Mouse (Mus musculus) 3134 (cell line): ENCODE results near the gene Plcl2.
"Not testable (repeated sequence)": the region's sequence is repeated elsewhere in the genome, so short reads cannot be mapped to it uniquely, and the experiment has no call there.

Experiments
- DNase-seq: peaks from one replicate; pipeline ENCODE4 v3.0.0-alpha.2; 2011; ENCODE audit warnings: low spot score; ENCODE audit not compliant: insufficient read length; ENCODE audit errors: extremely low read depth

Plcl2 gene

DNA sequence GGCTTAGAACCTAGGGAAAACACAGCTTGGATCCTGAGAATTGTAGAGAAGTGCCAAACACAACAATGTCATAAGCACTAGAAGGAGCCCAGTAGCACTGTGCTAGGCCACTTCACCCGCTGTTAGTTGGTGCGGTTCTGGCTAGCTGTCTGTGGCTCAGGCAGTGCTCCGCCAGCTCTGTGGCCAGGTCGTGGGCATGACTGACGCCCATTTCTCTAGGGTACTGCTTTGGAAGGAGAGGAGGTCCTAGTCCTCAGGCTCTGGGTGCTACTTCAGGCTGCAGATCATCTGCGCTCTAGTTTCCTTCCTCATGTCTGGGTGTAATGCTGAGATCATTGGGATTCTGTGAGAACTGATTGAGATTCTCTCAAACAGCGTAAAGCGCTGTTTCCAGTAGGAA, 20.9 kb downstream of the Plcl2 start:
- no peak for DNase-seq

GRCm38 (mm10) chr17:50534889-50535288, 25.7 kb downstream of the Plcl2 start:
- not testable (repeated sequence) for DNase-seq

- DNase-seq, result no peak
Measured at GRCm38 (mm10) chr17:50536409-50537194, 27.4 kb downstream of the Plcl2 start.

DNA sequence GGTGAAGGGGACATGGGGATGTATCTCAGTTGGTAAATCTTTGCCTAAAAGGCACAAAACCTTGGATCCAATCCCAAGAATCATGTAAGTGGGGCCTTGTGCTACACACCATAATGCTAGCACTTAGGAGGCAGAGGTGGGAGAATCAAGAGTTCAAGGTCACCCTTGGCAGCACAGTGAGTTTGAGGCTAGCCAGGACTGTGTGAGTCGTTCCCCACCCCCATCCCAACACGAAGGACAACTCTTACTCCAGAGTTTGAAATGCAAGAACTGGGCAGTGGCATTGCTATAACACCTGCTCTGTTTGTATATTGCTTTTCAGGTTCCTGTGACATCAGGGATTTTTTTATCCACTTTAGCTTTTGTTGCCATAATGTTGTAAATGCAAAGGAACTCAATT, 28.6 kb downstream of the Plcl2 start:
- DNase-seq, result no peak

DNA sequence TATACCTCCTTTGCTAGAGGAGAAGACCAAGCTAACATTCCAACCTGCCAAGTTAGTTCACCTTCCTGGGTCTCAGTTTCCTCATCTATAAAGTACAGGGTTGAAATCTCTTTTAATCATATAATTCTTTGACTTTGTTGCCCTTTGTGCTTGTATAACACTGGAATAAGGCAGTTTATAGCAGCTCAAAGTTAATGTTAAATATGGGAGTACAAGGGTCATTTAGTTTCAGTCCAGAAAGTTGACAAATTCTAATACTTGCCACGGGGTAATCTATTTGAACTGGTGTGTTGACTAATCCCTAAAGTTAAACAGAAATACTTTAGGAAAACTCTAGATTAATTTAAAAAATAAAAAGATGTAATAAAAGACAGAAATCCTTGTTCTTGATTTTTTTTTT, 35.7 kb downstream of the Plcl2 start:
- DNase-seq, result no peak

- DNase-seq, result no peak
Measured at GRCm38 (mm10) chr17:50545274-50545673, 36.1 kb downstream of the Plcl2 start.

GRCm38 (mm10) chr17:50552130-50552529, 42.9 kb downstream of the Plcl2 start:
- DNase-seq, result no peak

DNA sequence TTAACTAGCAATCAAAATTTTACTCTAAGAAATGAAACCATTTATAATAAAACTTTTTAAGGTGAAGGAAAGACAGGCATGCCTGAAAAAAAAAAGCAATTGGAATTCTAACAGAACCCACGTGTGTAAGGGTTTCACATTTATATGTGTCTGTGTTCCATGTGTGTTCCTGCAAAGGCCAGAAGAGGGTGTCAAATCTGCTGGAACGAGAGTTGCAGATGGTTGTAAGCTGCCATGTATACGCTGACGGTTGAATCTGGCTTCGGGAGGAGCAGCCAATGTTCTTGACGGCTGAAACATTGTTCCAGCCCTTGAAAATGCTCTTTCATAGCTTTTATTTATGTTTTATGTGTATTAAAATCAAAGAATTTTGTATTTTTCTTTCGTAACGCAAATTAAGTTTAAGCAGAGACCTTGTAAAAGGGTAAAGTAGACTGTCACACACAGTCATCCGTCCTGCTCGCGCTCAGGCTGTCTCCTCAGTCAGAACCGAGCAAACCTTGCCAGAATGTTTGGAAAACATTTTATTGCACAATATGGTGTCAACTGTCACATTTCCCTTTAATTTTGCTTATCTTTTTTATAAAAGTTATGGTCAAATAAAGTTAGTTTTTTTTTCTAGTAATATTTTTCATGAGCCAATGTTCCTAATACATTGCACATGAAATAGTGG, 48.5 kb downstream of the Plcl2 start:
- no peak for DNase-seq

GRCm38 (mm10) chr17:50558239-50558625, 49.0 kb downstream of the Plcl2 start:
- no peak for DNase-seq

DNA sequence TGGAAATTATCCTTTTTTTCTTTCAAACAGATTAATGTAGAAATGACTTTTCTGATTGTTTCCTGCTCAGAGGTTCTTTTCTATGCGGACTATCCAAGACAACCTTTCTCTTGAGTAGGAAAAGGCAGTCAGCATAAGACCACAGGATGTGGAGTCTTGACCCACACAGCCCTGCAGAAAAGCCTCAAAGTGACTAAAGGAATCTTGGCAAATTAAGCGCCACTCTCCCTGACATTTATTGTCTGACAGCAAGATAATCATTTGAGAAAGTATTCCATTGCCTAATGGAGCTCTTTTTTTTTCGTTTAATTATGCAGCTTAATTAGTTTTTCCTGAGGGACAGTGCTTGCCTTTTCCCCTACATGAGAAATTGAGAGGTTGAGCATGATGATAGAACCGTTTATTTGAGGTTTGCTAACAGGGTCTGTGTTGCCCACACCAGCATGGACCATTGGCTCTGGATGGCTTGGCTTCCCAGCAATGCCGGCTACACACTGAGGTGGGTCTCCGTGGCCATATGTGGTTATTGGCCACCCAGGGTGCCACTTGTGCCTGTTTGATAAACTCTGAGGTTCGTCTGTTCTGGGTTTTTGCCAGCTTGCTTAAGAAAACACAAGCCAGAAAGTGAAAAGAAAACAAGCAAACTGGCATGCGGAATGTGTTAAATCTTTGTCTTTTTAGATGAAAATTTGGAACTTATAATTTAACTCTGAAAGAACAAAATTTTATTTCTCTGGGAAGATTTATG, 56.3 kb downstream of the Plcl2 start:
- no peak for DNase-seq

GRCm38 (mm10) chr17:50568846-50569245, 59.6 kb downstream of the Plcl2 start:
- no peak for DNase-seq

DNA sequence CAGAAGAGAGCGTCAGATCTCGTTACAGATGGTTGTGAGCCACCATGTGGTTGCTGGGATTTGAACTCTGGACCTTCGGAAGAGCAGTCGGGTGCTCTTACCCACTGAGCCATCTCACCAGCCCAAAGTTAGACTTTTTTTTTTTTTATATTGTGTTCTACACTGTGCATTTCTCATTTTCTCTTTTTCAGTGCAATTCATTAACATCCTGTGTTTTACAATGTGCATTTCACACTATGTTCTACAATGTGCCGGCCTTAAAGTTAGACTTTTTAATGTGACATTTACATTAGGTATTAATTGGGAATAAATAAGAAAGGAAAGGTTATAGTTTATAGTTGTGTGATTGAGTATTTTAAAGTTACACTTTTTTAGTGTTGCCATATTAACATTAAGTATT, 61.0 kb downstream of the Plcl2 start:
- not testable (repeated sequence) for DNase-seq

DNA sequence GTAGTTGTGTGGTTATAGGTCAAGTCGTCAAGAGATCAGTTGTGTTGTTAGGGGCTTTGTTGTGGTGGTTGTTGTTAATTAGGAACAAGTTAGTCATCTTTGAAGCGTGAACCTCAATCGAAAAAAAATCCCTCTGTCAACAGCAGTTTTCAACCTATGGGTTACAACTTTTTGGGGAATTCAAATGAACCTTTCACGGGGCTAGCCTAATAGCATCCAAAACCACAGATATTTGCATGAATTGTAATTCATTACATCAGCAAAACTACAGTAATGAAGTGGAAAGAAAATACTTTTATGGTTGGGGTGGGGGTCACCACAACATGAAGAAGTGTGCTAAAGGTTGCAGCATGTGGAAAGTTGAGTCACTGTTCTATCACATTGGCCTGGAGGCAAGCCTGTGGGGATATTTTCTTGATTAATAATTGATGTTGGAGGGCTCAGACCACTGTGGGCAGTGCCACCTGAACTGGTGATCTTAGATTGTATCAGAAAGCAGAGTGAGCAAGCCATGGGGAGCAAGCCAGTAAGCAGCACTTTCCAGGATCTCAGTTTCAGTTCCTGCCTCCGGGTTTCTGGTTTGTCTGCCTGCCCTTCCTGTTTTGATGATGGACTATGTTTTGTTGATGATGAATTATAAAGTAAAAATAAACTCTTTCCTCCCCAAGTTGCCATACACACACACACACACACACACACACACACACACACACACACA, 61.6 kb downstream of the Plcl2 start:
- no peak for DNase-seq

DNA sequence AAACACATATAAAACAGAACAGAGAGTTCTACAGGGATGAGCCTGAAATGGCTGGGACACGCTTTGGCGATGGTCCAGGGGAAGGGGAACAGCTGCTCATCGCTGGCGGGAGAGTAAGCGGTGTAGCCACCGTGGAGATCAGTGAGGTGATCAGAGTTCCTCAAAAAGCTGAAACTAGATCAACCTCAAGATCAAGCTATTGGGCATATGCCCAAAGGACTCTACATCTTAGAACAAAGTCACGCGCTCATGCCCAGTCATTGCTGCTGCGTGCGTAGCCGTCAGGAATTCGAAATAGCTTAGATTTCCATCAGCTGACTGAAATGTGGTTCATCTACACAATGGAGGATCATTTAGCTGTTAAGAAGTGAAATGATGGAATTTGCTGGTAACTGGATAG, 65.0 kb downstream of the Plcl2 start:
- DNase-seq, result no peak

DNA sequence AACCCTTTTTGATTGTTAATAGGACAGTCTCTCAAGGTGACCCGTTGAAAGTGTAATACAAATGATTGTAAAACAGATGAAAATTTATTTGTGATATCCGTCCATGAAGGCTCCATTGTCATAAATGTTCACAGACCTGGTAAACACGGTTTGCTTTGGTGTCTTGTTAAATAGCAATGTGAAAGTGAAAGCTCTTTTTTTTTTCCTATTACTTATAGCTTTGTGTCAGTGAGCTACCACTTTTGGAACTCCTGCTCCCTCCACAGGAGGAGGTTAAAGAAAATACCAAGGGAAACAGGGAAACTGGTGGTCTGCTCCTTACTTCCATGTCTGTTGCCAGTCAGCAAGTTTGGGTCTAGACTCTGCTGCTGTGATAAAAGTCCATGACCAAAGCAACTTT, 71.2 kb downstream of the Plcl2 start:
- DNase-seq, result no peak

DNA sequence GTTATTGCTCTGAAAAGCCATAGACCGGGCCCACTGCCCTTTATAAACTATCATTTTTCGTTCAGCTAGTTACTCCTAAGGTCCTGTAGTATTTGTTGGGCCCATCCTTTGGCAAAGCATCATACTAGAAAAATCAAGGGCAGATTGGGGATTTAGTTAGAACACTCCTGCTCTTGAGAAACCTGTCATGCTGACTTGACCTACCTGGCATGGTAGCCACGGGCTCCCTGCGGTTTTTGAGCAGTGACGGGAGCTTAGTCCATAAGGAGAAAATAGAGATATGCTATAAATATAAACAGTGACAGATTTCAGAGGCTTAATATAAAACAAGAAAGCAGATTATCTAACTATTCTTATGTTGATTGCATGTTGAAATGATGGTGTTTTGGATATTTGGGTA, 77.6 kb downstream of the Plcl2 start:
- no peak for DNase-seq

- no peak for DNase-seq
Measured at GRCm38 (mm10) chr17:50587941-50588340, 78.7 kb downstream of the Plcl2 start.

GRCm38 (mm10) chr17:50600178-50600577, 91.0 kb downstream of the Plcl2 start:
- DNase-seq, result no peak

- no peak for DNase-seq
Measured at GRCm38 (mm10) chr17:50600696-50601095, 91.5 kb downstream of the Plcl2 start.

GRCm38 (mm10) chr17:50606890-50607289, 97.7 kb downstream of the Plcl2 start:
- DNase-seq, result no peak

DNA sequence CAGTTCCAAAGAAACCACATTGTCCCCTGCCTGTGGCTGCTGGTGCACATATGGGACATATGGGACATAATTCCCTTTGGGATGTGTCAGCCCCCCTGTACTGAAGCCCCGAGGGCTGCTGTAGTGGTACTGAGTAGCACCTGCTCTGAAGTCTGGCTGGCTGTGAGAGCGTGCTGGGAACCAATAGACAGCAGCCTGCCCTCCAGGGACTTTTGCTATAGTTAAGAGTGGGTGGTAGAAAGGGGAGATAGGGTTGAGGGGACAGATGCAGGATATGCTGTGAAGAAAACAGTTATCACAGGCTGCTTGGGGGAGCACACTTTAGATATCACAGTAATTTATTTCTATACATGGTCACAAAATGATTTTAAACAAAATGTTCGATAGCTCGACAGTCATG, 100.7 kb downstream of the Plcl2 start:
- no peak for DNase-seq
